8 mouse cellular contexts compared by ENCODE assay signal in the genomic region with DNA sequence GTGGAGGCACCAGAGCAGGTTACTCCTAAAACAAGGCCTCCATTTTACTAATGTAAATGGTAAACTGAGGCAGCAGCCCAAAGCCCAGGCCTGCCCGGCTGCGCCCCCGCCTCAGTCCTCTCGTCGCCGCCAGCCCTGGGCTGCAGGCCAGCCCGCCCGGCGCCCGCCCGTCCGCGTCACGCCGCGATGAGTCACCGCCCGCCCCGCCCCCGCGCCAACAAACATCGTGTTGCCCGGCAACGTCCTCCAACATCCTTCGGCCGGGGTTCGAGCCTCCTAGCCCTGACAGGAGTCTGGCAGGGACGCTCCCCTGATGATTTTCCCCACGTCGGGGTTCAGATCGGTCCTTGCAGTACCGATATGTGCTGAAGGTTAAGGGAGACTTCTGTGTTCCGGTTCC. TPM values are rescaled to one million over a fixed set of nuclear protein-coding genes. Genes with fewer than 3 reads are reported as not detected.
DNase-seq lines count a peak whose midpoint lies in the region; ATAC-seq and TF ChIP-seq lines count a peak whose summit lies in the region.

No protein-coding gene starts in this region.

- no peaks in the 10 kb centered on the region for H3K27me3 ChIP-seq in heart, embryonic 12.5 days (replicated peaks)
- H3K27me3 ChIP-seq in kidney, postnatal 0 days (ENCODE audit: insufficient read depth, low read length): no peaks in the 10 kb centered on the region
- no peaks in the 10 kb centered on the region for H3K27me3 ChIP-seq in lung, postnatal 0 days (replicated peaks; ENCODE audit: insufficient read depth, low read length)

- WGBS in heart, embryonic 12.5 days: 2% methylated on average over 33 of the region's 33 CpGs
- 3% methylated on average over 33 of the region's 33 CpGs for WGBS in kidney, postnatal 0 days
- 3% methylated on average over 18 of the region's 33 CpGs for WGBS in lung, postnatal 0 days

- H3K9me3 ChIP-seq in heart, embryonic 12.5 days (replicated peaks): no peaks in the 10 kb centered on the region
- no peaks in the 10 kb centered on the region for H3K9me3 ChIP-seq in kidney, postnatal 0 days (replicated peaks; ENCODE audit: low read length)
- no peaks in the 10 kb centered on the region for H3K9me3 ChIP-seq in lung, postnatal 0 days (ENCODE audit: low read length)

- TF ChIP-seq POLR2A in embryonic fibroblast, embryonic 13.5 days (IDR thresholded peaks at IDR 0.05; ENCODE audit: low read depth, low read length): no peak

- peak; percentile 89 for ATAC-seq in heart, embryonic 12.5 days (ENCODE audit: insufficient number of reproducible peaks, low FRiP score)
- peak; percentile 70 for ATAC-seq in kidney, postnatal 0 days (replicated peaks; ENCODE audit: low FRiP score, low read depth)
- peak; percentile 74 for ATAC-seq in lung, postnatal 0 days

- H3K27ac ChIP-seq in embryonic fibroblast, embryonic 13.5 days (ENCODE audit: insufficient read depth, low read length): peak overlapping the region; percentile 89
- peak overlapping the region; percentile 95 for H3K27ac ChIP-seq in heart, embryonic 12.5 days (ENCODE audit: poor library complexity, severe bottlenecking)
- H3K27ac ChIP-seq in kidney, postnatal 0 days: peak overlapping the region; percentile 84
- H3K27ac ChIP-seq in lung, postnatal 0 days (ENCODE audit: low read length): peak overlapping the region; percentile 94

- peak; percentile 94 for DNase-seq in B cell, adult 2 months
- DNase-seq in ZHBTc4 (ENCODE audit: low read depth, low spot score): peak; percentile 82
- DNase-seq in kidney, postnatal 0 days (ENCODE audit: low spot score): peak; percentile 74
- peak; percentile 87 for DNase-seq in lung, postnatal 0 days (ENCODE audit: low spot score)
- DNase-seq in ovary, adult 18-20 months (ENCODE audit: low spot score): peak; percentile 70
- peak; percentile 74 for DNase-seq in thymus, postnatal 4 days

- H3K9ac ChIP-seq in heart, embryonic 12.5 days: peak overlapping the region; percentile 56
- no peak overlapping the region for H3K9ac ChIP-seq in kidney, postnatal 0 days (ENCODE audit: low read depth, low read length)
- H3K9ac ChIP-seq in lung, postnatal 0 days (replicated peaks; ENCODE audit: low read depth): no peak overlapping the region

- no peak for TF ChIP-seq EP300 in lung, postnatal 0 days (IDR thresholded peaks at IDR 0.05)

- peaks cover 4% of the 10 kb centered on the region; the same call in 1 of the 2 replicates for H3K4me1 ChIP-seq in embryonic fibroblast, embryonic 13.5 days (ENCODE audit: control insufficient read depth, insufficient read depth, low read length)
- peaks cover 17% of the 10 kb centered on the region for H3K4me1 ChIP-seq in heart, embryonic 12.5 days (replicated peaks)
- H3K4me1 ChIP-seq in kidney, postnatal 0 days (replicated peaks; ENCODE audit: insufficient read depth, low read length): peaks cover 15% of the 10 kb centered on the region
- peaks cover 22% of the 10 kb centered on the region; the same call in 1 of the 2 replicates for H3K4me1 ChIP-seq in lung, postnatal 0 days (ENCODE audit: insufficient read depth, low read depth, low read length)

- peak overlapping the region; percentile 59 for H3K4me2 ChIP-seq in heart, embryonic 12.5 days
- H3K4me2 ChIP-seq in kidney, postnatal 0 days (ENCODE audit: low read length): peak overlapping the region; percentile 49
- peak overlapping the region; percentile 41 for H3K4me2 ChIP-seq in lung, postnatal 0 days (replicated peaks; ENCODE audit: low read depth, low read length)

- no peak overlapping the region for H3K4me3 ChIP-seq in embryonic fibroblast, embryonic 13.5 days (ENCODE audit: insufficient read depth, low read length)
- peak overlapping the region; percentile 31 for H3K4me3 ChIP-seq in heart, embryonic 12.5 days
- peak overlapping the region; percentile 12; the same call in 1 of the 2 replicates for H3K4me3 ChIP-seq in kidney, postnatal 0 days (replicated peaks; ENCODE audit: low read depth, low read length)
- peak overlapping the region; percentile 0; the same call in 1 of the 2 replicates for H3K4me3 ChIP-seq in lung, postnatal 0 days (ENCODE audit: low read depth, low read length)

- no peaks in the 10 kb centered on the region for H3K36me3 ChIP-seq in heart, embryonic 12.5 days
- no peaks in the 10 kb centered on the region for H3K36me3 ChIP-seq in kidney, postnatal 0 days (ENCODE audit: insufficient read depth, low read length)
- H3K36me3 ChIP-seq in lung, postnatal 0 days (ENCODE audit: insufficient read depth, low read length): no peaks in the 10 kb centered on the region

- TF ChIP-seq CTCF in embryonic fibroblast, embryonic 13.5 days (IDR thresholded peaks at IDR 0.05; ENCODE audit: borderline replicate concordance, insufficient read depth, low read length): no peak
- no peak for TF ChIP-seq CTCF in kidney, postnatal 0 days (IDR thresholded peaks at IDR 0.05; ENCODE audit: low read depth)
- no peak for TF ChIP-seq CTCF in lung, postnatal 0 days (IDR thresholded peaks at IDR 0.05)

RNA-seq across cellular contexts. Expression of a gene that starts 7.5 kb away (rescaled TPM):
- not detected in 2 replicates for polyA plus RNA-seq in embryonic fibroblast, embryonic 13.5 days (2011; ENCODE audit: insufficient read length, low read depth, missing spikeins)
- polyA plus RNA-seq in heart, embryonic 12.5 days (2016; fragmentation: Nextera tagmentation; extraction: Ambion mirVana): 1.7 and 3.0 TPM in 2 replicates
- polyA plus RNA-seq in kidney, postnatal 0 days (2015; fragmentation: Nextera tagmentation; extraction: Ambion mirVana): 8.6 and 9.6 TPM in 2 replicates
- 1.9 and 3.2 TPM in 2 replicates for polyA plus RNA-seq in lung, postnatal 0 days (2015; fragmentation: Nextera tagmentation; extraction: Ambion mirVana)

RNA-seq across cellular contexts. Expression of a gene that starts 44.3 kb away (rescaled TPM):
- 7.3 and 10.9 TPM in 2 replicates for polyA plus RNA-seq in embryonic fibroblast, embryonic 13.5 days (2011; ENCODE audit: insufficient read length, low read depth, missing spikeins)
- 12.9 and 13.7 TPM in 2 replicates for polyA plus RNA-seq in heart, embryonic 12.5 days (2016; fragmentation: Nextera tagmentation; extraction: Ambion mirVana)
- polyA plus RNA-seq in kidney, postnatal 0 days (2015; fragmentation: Nextera tagmentation; extraction: Ambion mirVana): 10.5 and 11.0 TPM in 2 replicates
- 7.8 and 8.4 TPM in 2 replicates for polyA plus RNA-seq in lung, postnatal 0 days (2015; fragmentation: Nextera tagmentation; extraction: Ambion mirVana)

RNA-seq across cellular contexts. Expression of a gene that starts 44.7 kb away (rescaled TPM):
- 0.48 and 0.95 TPM in 2 replicates for polyA plus RNA-seq in embryonic fibroblast, embryonic 13.5 days (2011; ENCODE audit: insufficient read length, low read depth, missing spikeins)
- polyA plus RNA-seq in heart, embryonic 12.5 days (2016; fragmentation: Nextera tagmentation; extraction: Ambion mirVana): 1.00 and 1.1 TPM in 2 replicates
- 1.3 and 1.6 TPM in 2 replicates for polyA plus RNA-seq in kidney, postnatal 0 days (2015; fragmentation: Nextera tagmentation; extraction: Ambion mirVana)
- polyA plus RNA-seq in lung, postnatal 0 days (2015; fragmentation: Nextera tagmentation; extraction: Ambion mirVana): 0.80 and 1.0 TPM in 2 replicates

RNA-seq across cellular contexts. Expression of a gene that starts 44.8 kb away (rescaled TPM):
- 17.7 and 20.0 TPM in 2 replicates for polyA plus RNA-seq in embryonic fibroblast, embryonic 13.5 days (2011; ENCODE audit: insufficient read length, low read depth, missing spikeins)
- 17.7 and 18.1 TPM in 2 replicates for polyA plus RNA-seq in heart, embryonic 12.5 days (2016; fragmentation: Nextera tagmentation; extraction: Ambion mirVana)
- 17.2 and 19.1 TPM in 2 replicates for polyA plus RNA-seq in kidney, postnatal 0 days (2015; fragmentation: Nextera tagmentation; extraction: Ambion mirVana)
- 15.6 and 16.3 TPM in 2 replicates for polyA plus RNA-seq in lung, postnatal 0 days (2015; fragmentation: Nextera tagmentation; extraction: Ambion mirVana)

RNA-seq across cellular contexts. Expression of a gene that starts 57.0 kb away (rescaled TPM):
- polyA plus RNA-seq in embryonic fibroblast, embryonic 13.5 days (2011; ENCODE audit: insufficient read length, low read depth, missing spikeins): 98.2 and 104 TPM in 2 replicates
- polyA plus RNA-seq in heart, embryonic 12.5 days (2016; fragmentation: Nextera tagmentation; extraction: Ambion mirVana): 281 and 286 TPM in 2 replicates
- 373 and 388 TPM in 2 replicates for polyA plus RNA-seq in kidney, postnatal 0 days (2015; fragmentation: Nextera tagmentation; extraction: Ambion mirVana)
- polyA plus RNA-seq in lung, postnatal 0 days (2015; fragmentation: Nextera tagmentation; extraction: Ambion mirVana): 302 and 339 TPM in 2 replicates
